Mouse (Mus musculus): ENCODE results near the gene Rreb1. TPM values are rescaled to one million over a fixed set of nuclear protein-coding genes. Genes with fewer than 3 reads are reported as not detected.
A peak's percentile ranks its signal among the peaks of the same experiment; 100 is the strongest.

Gene Rreb1
- polyA plus RNA-seq, 1 experiment from 2014 or later = 14.3 TPM

GRCm38 (mm10) chr13:37784226-37784625, 6.0 kb downstream of the Rreb1 start:
- peaks cover 20% of the 10 kb centered on the region for H3K27me3 ChIP-seq (ENCODE audit: insufficient read depth, poor library complexity, severe bottlenecking)
- H3K4me3 ChIP-seq = no peak overlapping the region
- H3K36me3 ChIP-seq = no peaks in the 10 kb centered on the region
- 49% methylated on average over 7 of the region's 7 CpGs for WGBS
- H3K27ac ChIP-seq = no peak overlapping the region
- H3K4me1 ChIP-seq = peaks cover 18% of the 10 kb centered on the region
- no peaks in the 10 kb centered on the region for H3K9me3 ChIP-seq
- DNase-seq (ENCODE audit: low spot score) = no peak

DNA sequence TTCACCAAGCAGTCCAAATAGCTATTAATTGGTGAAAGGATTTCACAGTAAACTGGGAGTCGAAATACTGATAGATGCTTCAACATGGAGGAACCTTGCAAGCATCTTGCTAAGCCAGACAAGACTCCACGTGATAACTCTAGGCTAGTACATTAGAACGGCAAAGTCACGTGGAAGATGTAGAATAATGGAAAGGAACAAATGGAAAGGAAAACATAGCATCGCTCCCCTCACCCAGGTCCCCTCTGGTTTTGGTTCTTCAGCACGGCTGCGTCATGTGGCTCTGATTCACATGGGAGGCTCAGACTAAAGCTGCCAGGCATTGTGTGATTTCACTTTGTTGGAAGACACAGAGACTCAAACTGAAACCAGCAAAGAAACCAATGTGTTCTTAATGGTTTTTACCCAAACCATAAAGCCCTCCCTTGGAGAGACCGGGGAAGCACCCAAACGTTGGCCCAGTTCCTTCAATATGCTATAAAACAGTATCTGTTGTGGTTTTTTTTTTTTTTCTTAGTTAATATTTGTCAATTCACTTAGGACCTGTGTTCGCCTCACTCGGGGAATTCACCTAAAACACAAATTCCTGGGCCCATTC, 14.6 kb downstream of the Rreb1 start:
- no peaks in the 10 kb centered on the region for H3K9me3 ChIP-seq
- no peak overlapping the region for H3K4me3 ChIP-seq
- H3K4me1 ChIP-seq = no peaks in the 10 kb centered on the region
- DNase-seq (ENCODE audit: low spot score) = no peak
- H3K36me3 ChIP-seq = no peaks in the 10 kb centered on the region
- no peak overlapping the region for H3K27ac ChIP-seq
- WGBS = 85% methylated on average over 11 of the region's 11 CpGs
- 0 out of 2 replicates have a peak, but pooled peaks cover under 1% of the 10 kb centered on the region for H3K27me3 ChIP-seq (ENCODE audit: insufficient read depth, poor library complexity, severe bottlenecking)

GRCm38 (mm10) chr13:37798811-37799210, 20.6 kb downstream of the Rreb1 start:
- peaks cover 9% of the 10 kb centered on the region; the same call in 1 of the 2 replicates for H3K27me3 ChIP-seq (ENCODE audit: insufficient read depth, poor library complexity, severe bottlenecking)
- H3K36me3 ChIP-seq = no peaks in the 10 kb centered on the region
- no peak overlapping the region for H3K4me3 ChIP-seq
- H3K27ac ChIP-seq = no peak overlapping the region
- H3K9me3 ChIP-seq = no peaks in the 10 kb centered on the region
- H3K4me1 ChIP-seq = peaks cover 30% of the 10 kb centered on the region
- WGBS = 84% methylated on average over 8 of the region's 8 CpGs
- DNase-seq (ENCODE audit: low spot score) = no peak

DNA sequence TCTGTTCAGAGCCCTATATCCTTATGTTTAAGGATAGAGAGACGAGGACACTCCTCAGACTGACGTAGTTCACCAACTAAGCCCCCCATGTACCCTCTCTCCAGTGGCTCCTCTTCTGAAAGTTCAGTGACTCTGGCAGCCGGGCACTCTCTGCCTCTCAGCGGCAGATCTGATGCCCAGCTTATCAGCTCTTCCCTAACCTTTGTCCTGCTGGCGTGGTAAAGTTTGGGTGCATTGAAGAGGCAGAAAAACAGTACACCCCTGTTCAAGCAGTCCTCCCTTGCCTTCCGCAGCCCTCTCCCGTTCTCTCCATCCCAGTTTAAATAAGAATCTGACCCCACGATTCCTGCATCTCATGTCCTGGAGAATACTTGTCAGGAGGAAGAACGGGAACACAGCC, 21.2 kb downstream of the Rreb1 start:
- Histone ChIP-seq H3K27me3 (ENCODE audit: insufficient read depth, poor library complexity, severe bottlenecking) (peaks cover 9% of the 10 kb centered on the region; the same call in 1 of the 2 replicates), H3K4me3 (peak overlapping the region; percentile 5; the same call in 1 of the 2 replicates), H3K27ac (peak overlapping the region; percentile 64), H3K4me1 (peaks cover 30% of the 10 kb centered on the region), H3K36me3 (no peaks in the 10 kb centered on the region), H3K9me3 (no peaks in the 10 kb centered on the region)
- WGBS = 60% methylated on average over 9 of the region's 9 CpGs
- DNase-seq (ENCODE audit: low spot score) = no peak

GRCm38 (mm10) chr13:37801101-37802075, 23.2 kb downstream of the Rreb1 start:
- no peaks in the 10 kb centered on the region for H3K9me3 ChIP-seq
- DNase-seq (ENCODE audit: low spot score) = no peak
- peaks cover 9% of the 10 kb centered on the region; the same call in 1 of the 2 replicates for H3K27me3 ChIP-seq (ENCODE audit: insufficient read depth, poor library complexity, severe bottlenecking)
- H3K4me3 ChIP-seq = no peak overlapping the region
- WGBS = 44% methylated on average over 11 of the region's 11 CpGs
- H3K36me3 ChIP-seq = no peaks in the 10 kb centered on the region
- H3K27ac ChIP-seq = no peak overlapping the region
- peaks cover 30% of the 10 kb centered on the region for H3K4me1 ChIP-seq

DNA sequence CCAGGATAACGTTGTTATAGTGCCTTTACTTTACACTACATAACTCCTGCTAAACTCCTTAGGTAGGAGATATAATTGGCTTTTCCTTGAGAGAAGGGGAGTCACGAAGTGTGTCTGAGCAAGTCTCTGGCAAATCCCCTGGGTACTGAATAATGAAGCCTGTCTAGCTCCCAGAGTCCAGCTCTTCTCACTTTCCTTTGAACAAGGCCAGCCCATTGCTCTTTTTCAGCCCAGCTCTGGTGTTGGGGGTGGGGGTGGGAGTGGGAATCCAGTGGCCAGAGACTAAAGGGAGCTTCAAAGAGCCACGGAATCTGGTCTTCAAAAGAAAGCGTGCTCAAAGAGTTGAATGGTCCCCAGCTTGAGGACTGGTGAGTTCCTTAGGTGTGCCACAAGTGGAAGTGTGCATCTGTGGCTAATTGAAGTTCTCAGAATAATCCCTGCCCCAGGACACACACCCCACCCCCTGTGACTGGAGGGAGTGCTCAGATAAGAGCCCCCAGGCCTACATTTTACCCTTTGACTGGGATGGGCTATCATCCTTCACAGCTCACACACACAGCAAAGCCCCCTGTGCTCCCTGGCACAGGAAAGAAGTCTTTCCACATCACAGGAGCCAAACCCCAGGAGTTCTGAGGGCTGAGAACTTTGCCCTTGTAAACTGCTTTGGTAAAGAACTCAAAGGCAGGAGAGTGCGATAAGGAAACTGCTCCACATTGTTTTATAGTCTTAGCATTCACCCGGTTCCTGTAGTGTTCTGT, 24.2 kb downstream of the Rreb1 start:
- no peak overlapping the region for H3K4me3 ChIP-seq
- H3K4me1 ChIP-seq = peaks cover 30% of the 10 kb centered on the region
- H3K27me3 ChIP-seq (ENCODE audit: insufficient read depth, poor library complexity, severe bottlenecking) = peaks cover 9% of the 10 kb centered on the region; the same call in 1 of the 2 replicates
- peak overlapping the region; percentile 64; the same call in 1 of the 2 replicates for H3K27ac ChIP-seq
- WGBS = 19% methylated on average over 6 of the region's 6 CpGs
- no peaks in the 10 kb centered on the region for H3K9me3 ChIP-seq
- H3K36me3 ChIP-seq = no peaks in the 10 kb centered on the region
- DNase-seq (ENCODE audit: low spot score) = no peak

DNA sequence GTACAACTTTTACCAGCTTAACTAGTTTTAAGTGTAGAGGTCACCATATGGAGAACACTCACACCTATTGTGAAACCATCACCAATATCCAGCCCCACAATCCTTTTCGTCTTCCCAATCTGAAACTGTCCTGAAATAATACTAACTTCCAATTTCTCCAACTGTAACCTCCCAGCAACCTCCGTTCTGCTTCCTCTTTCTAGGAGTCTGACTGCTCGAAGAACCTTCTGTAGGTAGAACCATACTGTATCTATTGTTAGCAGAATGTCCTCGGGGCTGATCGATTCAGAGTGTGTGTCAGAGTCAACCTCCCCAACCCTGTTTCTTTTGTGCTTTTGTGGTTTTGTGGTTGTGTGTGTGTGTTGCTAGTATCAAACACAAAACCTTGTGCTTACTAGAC, 25.0 kb downstream of the Rreb1 start:
- DNase-seq (ENCODE audit: low spot score) = no peak
- no peak overlapping the region for H3K4me3 ChIP-seq
- peaks cover 30% of the 10 kb centered on the region for H3K4me1 ChIP-seq
- peaks cover 4% of the 10 kb centered on the region; the same call in 1 of the 2 replicates for H3K27me3 ChIP-seq (ENCODE audit: insufficient read depth, poor library complexity, severe bottlenecking)
- 77% methylated on average over 5 of the region's 5 CpGs for WGBS
- H3K9me3 ChIP-seq = no peaks in the 10 kb centered on the region
- H3K36me3 ChIP-seq = no peaks in the 10 kb centered on the region
- H3K27ac ChIP-seq = no peak overlapping the region

GRCm38 (mm10) chr13:37804023-37804422, 25.8 kb downstream of the Rreb1 start:
- 76% methylated on average over 5 of the region's 5 CpGs for WGBS
- H3K4me3 ChIP-seq = no peak overlapping the region

DNA sequence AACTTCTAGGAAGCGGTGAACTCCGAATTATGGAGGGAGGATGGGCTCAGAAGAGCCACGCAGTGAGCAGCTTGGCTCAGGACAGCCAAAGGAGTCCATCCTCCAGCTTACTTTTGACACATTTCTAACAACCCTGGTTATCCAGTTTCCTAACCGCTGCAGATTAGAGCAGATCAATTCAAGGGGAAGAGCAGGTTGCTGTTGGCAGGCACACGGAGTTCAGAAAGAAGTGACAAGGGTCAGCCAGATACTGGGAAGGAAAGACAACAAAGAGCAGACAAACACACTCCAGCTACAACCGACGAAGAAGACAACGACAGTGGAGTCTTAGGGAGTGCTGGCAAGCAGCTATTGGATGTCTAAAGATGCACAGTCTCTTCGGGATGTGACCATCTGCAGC, 36.8 kb downstream of the Rreb1 start:
- no peak overlapping the region for H3K4me3 ChIP-seq
- 60% methylated on average over 9 of the region's 9 CpGs for WGBS
- peaks cover 11% of the 10 kb centered on the region; the same call in 1 of the 2 replicates for H3K4me1 ChIP-seq
- no peak overlapping the region for H3K27ac ChIP-seq
- H3K27me3 ChIP-seq (ENCODE audit: insufficient read depth, poor library complexity, severe bottlenecking) = no peaks in the 10 kb centered on the region
- no peaks in the 10 kb centered on the region for H3K36me3 ChIP-seq
- DNase-seq (ENCODE audit: low spot score) = no peak
- H3K9me3 ChIP-seq = no peaks in the 10 kb centered on the region

More at GRCm38 (mm10) chr13:37804023-37804422, 25.8 kb downstream of the Rreb1 start:
- peaks cover 29% of the 10 kb centered on the region for H3K4me1 ChIP-seq
- H3K27me3 ChIP-seq (ENCODE audit: insufficient read depth, poor library complexity, severe bottlenecking) = no peaks in the 10 kb centered on the region; the same call in 1 of the 2 replicates
- DNase-seq (ENCODE audit: low spot score) = no peak
- H3K9me3 ChIP-seq = no peaks in the 10 kb centered on the region
- no peaks in the 10 kb centered on the region for H3K36me3 ChIP-seq
- no peak overlapping the region for H3K27ac ChIP-seq

- Histone ChIP-seq H3K36me3 (no peaks in the 10 kb centered on the region), H3K4me1 (peaks cover 22% of the 10 kb centered on the region), H3K27ac (no peak overlapping the region), H3K27me3 (ENCODE audit: insufficient read depth, poor library complexity, severe bottlenecking) (no peaks in the 10 kb centered on the region), H3K4me3 (no peak overlapping the region), H3K9me3 (no peaks in the 10 kb centered on the region)
- 74% methylated on average over 5 of the region's 5 CpGs for WGBS
- DNase-seq (ENCODE audit: low spot score) = no peak
These were observed 38.5 kb downstream of the Rreb1 start for GRCm38 (mm10) chr13:37816736-37817135.

- H3K9me3 ChIP-seq = no peaks in the 10 kb centered on the region
- no peak overlapping the region for H3K4me3 ChIP-seq
- no peaks in the 10 kb centered on the region for H3K27me3 ChIP-seq (ENCODE audit: insufficient read depth, poor library complexity, severe bottlenecking)
- WGBS = 17% methylated on average over 4 of the region's 4 CpGs
- H3K4me1 ChIP-seq = peaks cover 30% of the 10 kb centered on the region
- H3K27ac ChIP-seq = peak overlapping the region; percentile 26; the same call in 1 of the 2 replicates
- H3K36me3 ChIP-seq = no peaks in the 10 kb centered on the region
- DNase-seq (ENCODE audit: low spot score) = peak; percentile 90
These were observed 43.2 kb downstream of the Rreb1 start for GRCm38 (mm10) chr13:37821413-37821812.

DNA sequence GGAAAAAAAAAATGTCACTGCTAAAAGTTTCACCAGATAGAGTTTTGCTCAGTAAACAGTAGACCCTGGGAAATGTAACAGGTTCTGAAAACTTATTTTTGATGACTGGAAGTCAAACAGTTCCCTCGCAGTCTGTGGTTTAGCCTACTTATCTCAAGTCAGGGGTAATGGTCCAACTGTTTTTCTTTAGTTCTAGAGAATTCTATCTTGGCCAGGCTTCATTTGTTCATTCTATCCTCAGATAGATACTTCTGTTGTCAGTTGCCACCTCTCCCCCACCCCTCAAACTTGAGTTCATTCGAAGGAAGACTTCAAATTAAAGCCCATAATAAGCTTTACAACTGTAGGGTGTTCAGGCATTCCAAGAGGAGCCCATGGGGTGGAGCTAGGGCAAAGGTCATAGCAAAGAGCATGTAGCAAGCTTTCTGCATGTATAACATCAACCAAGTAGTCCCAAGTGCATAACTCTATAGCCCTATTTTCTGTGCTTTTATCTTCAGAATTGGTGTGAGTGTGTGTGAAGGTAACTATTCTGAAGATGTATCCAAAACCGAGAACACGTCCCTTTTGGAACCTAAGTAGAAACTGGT, 46.2 kb downstream of the Rreb1 start:
- H3K4me3 ChIP-seq = peak overlapping the region; percentile 96; the same call in 1 of the 2 replicates
- no peaks in the 10 kb centered on the region for H3K36me3 ChIP-seq

More for the DNA sequence above, 46.2 kb downstream of the Rreb1 start:
- Histone ChIP-seq H3K9me3 (no peaks in the 10 kb centered on the region), H3K27me3 (ENCODE audit: insufficient read depth, poor library complexity, severe bottlenecking) (no peaks in the 10 kb centered on the region), H3K27ac (peak overlapping the region; percentile 98; the same call in 1 of the 2 replicates), H3K4me1 (peaks cover 43% of the 10 kb centered on the region)
- 37% methylated on average over 4 of the region's 4 CpGs for WGBS
- DNase-seq (ENCODE audit: low spot score) = no peak
